Mouse (Mus musculus) urinary bladder, postnatal 10 days (tissue): ENCODE measurements around the gene Pax5.

Experiments used
- DNase-seq: peaks from one replicate; pipeline ENCODE4 v3.0.0; 2022; ENCODE audit warnings: low spot score

The Pax5 gene

GRCm38 (mm10) chr4:44597965-44598364 is 112.3 kb downstream of the Pax5 start:
- DNase-seq: no peak

GRCm38 (mm10) chr4:44593091-44593490 is 117.2 kb downstream of the Pax5 start:
- DNase-seq: no peak

GRCm38 (mm10) chr4:44582687-44583086 is 127.6 kb downstream of the Pax5 start:
- DNase-seq: no peak

GRCm38 (mm10) chr4:44578591-44578990 is 131.7 kb downstream of the Pax5 start:
- DNase-seq: no peak

- no peak for DNase-seq
Observed at GRCm38 (mm10) chr4:44577293-44577692, 133.0 kb downstream of the Pax5 start.

- no peak for DNase-seq
Observed at GRCm38 (mm10) chr4:44576786-44577185, 133.5 kb downstream of the Pax5 start.

GRCm38 (mm10) chr4:44573017-44573416 is 137.3 kb downstream of the Pax5 start:
- DNase-seq: no peak

GRCm38 (mm10) chr4:44572373-44572772 is 137.9 kb downstream of the Pax5 start:
- no peak for DNase-seq

- DNase-seq: no peak
Observed at GRCm38 (mm10) chr4:44569138-44569537, 141.1 kb downstream of the Pax5 start.

- DNase-seq: no peak
Observed at GRCm38 (mm10) chr4:44568666-44569065, 141.6 kb downstream of the Pax5 start.

GRCm38 (mm10) chr4:44566401-44566800 is 143.9 kb downstream of the Pax5 start:
- no peak for DNase-seq

GRCm38 (mm10) chr4:44565126-44566082 is 144.9 kb downstream of the Pax5 start:
- DNase-seq: no peak

- peak; percentile 18 for DNase-seq
Observed at GRCm38 (mm10) chr4:44564602-44565001, 145.7 kb downstream of the Pax5 start.

- DNase-seq: no peak
Observed at GRCm38 (mm10) chr4:44560956-44561355, 149.3 kb downstream of the Pax5 start.

GRCm38 (mm10) chr4:44558564-44558955 is 151.7 kb downstream of the Pax5 start:
- DNase-seq: no peak

- no peak for DNase-seq
Observed at GRCm38 (mm10) chr4:44557815-44558563, 152.3 kb downstream of the Pax5 start.

- DNase-seq: no peak
Observed at GRCm38 (mm10) chr4:44556586-44557281, 153.6 kb downstream of the Pax5 start.

GRCm38 (mm10) chr4:44555576-44555975 is 154.7 kb downstream of the Pax5 start:
- no peak for DNase-seq

- no peak for DNase-seq
Observed at GRCm38 (mm10) chr4:44551470-44551869, 158.8 kb downstream of the Pax5 start.

GRCm38 (mm10) chr4:44549029-44549428 is 161.3 kb downstream of the Pax5 start:
- DNase-seq: no peak

GRCm38 (mm10) chr4:44545669-44546068 is 164.6 kb downstream of the Pax5 start:
- DNase-seq: no peak

- DNase-seq: no peak
Observed at GRCm38 (mm10) chr4:44544495-44544894, 165.8 kb downstream of the Pax5 start.
